Mouse (Mus musculus) hindlimb bud, embryonic 11.5 days (tissue): ENCODE results near the gene Gm10271.

Experiments used
- DNase-seq: peaks from one replicate; pipeline ENCODE4 v3.0.0-alpha.2; 2012; ENCODE audit warnings: low read depth, low spot score; ENCODE audit errors: extremely low spot score

The Gm10271 gene

GRCm38 (mm10) chr10:116935028-116935427 lies 37.4 kb downstream of the Gm10271 start:
- no peak for DNase-seq

GRCm38 (mm10) chr10:116933794-116934193 lies 38.6 kb downstream of the Gm10271 start:
- DNase-seq: no peak

DNA sequence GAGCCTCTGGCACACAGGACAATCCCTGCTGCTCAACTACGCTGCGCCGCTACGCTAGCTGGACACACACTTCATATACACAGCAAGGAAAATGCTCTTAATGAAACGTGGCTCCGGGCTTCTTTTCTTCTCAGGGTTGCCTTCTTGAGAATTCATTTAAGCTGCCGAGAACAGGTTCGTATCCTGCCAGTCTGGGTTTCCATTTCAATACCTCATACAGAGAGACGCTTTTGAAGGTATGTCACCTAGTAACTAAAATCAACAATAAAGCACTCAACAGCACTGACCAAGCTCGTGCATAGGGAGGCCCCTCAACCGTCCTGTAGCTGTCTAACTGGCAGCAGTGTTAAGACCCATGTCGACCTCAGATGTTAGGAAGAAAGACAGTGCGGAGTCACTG lies 40.0 kb downstream of the Gm10271 start:
- no peak for DNase-seq

DNA sequence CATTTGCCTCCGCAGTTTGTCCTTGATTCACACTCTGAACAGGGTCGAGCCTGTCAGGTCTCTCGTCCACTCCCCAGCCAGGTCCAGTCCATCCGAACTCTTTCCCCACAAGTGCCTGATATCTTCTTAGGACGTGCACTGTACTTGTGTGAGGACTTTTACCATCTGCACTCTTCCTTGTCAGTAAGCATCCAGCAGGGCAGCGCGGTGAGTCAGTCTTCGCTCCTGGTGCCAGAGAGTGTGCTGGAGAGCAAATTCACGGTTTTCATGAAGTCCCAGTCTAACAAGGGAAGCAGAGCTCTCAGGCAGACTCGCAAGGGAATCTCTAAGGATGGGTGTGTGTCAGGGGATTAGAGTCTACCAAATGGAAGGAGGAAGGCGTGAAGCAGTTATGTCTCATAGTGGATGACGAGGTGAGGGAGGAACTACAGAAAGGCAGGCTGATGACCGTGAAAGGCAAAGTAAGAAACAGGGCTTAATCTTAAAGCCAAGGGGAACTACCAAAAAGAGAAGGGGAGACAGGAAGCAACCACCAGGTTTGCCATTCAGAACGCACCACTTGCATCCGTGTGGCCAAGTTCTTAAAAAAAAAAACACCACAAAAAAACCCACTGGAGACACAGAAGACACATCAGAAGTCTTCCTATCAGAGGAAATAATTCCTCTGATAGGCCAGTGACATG lies 40.8 kb downstream of the Gm10271 start:
- no peak for DNase-seq

- no peak for DNase-seq
Measured at GRCm38 (mm10) chr10:116930936-116931335, 41.5 kb downstream of the Gm10271 start.

DNA sequence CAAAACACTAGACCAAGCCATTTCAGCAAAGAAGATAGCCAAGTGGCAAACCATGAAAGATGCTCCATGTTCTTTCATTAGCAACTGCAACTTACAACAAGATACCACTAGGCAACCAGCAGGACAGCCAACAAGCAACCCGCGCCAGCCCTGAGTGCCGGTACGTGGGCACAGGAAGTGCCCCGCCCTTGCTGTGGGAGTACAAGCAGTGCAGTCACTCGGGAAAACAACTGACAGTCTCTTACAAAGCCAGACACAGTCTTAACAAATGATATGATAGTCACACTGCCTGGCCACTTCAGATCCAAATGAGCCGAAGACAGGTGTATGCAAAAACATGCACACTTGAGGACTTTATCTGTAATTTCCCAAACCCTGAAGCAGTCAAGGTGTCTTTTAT lies 41.9 kb downstream of the Gm10271 start:
- DNase-seq: no peak

DNA sequence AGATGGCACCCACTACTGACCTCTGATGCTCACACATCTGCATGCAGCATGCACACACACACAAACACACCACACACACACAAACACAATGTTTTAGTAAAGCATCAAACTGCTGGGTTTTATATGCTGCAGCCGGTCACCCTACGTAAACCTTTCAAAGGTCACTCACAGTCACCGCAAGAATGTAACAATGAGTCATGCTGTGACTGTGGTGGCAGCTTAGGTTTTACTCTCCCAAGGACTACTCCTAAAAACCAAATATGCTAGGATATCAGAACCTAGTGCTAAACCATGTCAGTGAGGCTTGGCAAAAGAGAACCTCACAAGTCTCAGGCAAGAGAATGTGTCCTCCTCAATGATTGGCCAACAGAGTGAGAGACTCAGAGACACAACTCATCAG lies 43.6 kb downstream of the Gm10271 start:
- no peak for DNase-seq

DNA sequence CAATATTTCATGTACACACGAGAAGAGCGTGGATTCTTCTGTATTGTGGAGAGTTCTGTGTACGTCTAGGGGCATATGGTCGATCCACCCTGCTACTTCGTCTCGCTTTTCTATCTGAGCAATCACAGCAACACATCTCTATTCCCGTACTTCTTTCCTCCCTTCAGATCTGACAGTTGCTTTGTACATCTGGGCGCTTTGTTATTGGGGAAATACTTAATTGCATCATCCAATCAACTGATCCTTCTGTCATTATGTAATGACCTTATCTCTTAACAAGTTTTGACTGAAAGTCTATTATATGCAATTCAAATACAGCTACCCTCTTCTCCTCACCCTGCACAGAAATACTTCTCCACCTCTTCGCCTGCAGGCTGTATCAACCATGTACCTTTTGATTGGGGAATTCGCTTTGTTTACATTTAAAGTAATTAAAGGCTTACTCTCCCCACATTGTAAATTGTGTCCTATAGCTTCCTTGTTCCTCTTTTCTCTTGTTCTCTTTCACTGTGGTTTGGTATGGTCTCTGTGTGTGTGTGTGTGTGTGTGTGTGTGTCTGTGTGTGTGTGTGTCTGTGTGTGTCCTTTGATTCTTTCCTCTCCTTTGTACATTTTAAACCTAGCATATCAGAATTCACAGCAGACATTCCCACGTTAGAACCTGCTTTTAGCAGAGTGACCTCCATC lies 45.8 kb downstream of the Gm10271 start:
- no peak for DNase-seq

- DNase-seq: no peak
Measured at GRCm38 (mm10) chr10:116923651-116924495, 48.5 kb downstream of the Gm10271 start.

DNA sequence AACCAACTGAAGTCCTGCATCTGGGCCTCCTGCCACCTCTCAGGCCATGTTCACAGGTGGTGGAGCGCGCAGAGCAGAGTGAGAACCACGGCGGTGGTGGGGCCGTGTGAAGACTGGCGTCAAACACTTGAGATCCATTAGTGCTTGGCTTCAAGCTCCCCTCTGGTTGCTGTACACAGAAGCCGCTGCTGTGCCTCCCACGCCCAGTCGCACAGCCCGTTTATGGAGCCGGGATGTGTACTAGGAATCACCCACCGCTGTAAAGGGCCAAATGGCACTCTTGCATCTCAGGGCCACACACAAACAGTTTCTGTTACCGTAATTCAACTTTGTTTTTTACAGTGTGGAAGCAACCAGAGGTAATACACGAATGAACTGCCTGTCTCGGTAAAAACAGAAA lies 50.2 kb downstream of the Gm10271 start:
- DNase-seq: no peak

DNA sequence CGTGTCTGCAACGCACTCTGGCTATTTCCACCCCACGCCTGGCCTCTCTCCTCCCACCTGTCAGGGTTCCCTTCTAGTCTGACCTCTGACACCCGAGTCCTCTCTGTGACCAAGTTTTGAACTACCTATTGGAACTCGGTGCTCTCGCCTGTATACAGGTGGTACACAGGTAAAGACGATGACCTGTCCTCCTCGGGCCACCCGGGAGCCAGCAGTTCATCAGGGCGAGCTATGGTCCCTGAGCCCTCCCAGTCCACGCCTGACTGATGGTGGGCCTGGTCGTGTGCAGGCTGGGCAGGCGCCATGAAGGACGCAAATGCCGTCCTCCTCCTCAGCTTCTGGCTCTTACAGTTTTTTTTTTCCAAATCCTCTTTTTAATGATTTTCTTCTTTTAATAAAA lies 51.0 kb downstream of the Gm10271 start:
- no peak for DNase-seq

DNA sequence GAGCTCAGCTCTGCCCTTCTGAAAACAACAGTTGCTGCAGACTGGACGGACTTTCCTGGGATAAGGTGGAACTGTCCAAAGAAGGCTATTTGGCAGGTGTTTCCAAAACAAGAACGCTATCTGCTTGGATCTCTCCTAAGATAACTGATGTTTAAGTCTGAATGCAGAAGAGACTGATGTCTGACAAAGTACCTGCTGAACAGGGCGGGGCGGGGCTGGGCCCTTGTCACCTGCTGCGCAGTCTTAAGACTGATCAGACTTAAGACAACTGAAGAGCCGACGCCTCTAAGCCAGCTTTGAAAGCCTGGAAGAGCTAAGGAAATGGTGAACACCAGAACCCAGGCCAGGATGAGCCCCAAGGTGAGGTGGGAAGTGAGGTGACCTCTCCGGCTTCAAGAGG lies 51.8 kb downstream of the Gm10271 start:
- DNase-seq: no peak

DNA sequence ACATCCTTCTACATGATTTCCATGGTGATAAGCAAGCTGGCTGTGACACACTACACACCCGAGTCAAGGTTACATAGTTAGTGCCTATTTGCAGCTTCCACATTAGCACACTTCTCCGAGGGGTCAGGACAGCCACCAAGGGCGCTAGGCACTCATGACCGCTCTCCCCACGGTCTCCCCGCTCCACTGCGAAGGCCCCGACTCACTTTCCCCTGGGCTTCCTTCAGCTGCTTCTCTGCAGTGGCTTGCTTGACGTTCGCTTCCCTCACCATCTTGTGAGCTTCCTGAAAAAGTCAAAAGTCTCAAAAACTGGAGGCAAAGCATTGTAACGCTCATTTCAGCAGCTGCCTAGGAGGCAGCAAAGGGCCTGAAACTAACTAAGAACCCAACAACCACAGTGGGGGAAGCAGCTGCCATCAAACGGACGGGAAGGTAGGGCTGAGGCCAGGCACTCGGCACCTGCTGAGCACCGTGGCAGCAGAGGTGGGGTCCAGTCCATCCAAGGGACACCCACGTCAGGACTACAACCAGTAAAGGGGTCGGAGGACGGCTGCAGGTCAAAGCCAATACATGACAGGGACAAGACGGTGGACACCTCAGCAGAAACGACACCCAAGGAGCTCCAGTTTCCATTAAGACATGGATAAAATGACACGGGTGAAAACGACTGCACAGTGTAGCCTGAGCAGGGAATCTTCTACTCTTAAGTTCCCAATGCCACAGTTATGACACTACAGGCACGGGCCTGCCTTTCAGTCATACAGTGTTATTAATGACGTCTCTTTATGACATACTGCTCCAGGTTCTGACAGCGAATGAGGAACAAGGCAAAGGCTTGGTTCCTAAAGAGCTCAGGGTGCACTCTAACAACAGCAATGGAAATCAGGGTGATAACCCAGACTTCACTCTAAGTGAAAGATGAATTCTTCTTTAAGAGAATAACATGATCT lies 52.8 kb downstream of the Gm10271 start:
- DNase-seq: no peak

DNA sequence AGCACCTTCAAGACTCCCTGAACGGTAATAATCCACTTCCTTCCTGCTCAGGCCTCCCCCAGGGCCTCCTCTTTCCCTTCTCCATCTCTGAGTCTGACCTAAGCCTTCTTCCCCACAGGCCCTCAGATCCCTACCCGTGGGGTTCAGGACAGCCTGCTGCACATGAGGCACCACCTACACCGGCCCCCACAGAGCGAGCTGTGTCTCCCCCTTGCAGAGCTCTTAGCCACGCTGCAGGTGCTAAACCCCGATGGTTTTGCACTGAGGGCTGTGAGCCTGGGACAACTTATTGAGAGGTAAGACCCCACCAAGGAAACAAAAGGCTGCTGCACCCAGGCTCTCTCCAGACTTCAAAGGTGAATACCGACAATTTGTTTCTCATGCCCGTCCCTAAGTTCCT lies 55.8 kb downstream of the Gm10271 start:
- no peak for DNase-seq

GRCm38 (mm10) chr10:116915286-116915685 lies 57.1 kb downstream of the Gm10271 start:
- DNase-seq: no peak

GRCm38 (mm10) chr10:116914586-116914985 lies 57.8 kb downstream of the Gm10271 start:
- DNase-seq: no peak

DNA sequence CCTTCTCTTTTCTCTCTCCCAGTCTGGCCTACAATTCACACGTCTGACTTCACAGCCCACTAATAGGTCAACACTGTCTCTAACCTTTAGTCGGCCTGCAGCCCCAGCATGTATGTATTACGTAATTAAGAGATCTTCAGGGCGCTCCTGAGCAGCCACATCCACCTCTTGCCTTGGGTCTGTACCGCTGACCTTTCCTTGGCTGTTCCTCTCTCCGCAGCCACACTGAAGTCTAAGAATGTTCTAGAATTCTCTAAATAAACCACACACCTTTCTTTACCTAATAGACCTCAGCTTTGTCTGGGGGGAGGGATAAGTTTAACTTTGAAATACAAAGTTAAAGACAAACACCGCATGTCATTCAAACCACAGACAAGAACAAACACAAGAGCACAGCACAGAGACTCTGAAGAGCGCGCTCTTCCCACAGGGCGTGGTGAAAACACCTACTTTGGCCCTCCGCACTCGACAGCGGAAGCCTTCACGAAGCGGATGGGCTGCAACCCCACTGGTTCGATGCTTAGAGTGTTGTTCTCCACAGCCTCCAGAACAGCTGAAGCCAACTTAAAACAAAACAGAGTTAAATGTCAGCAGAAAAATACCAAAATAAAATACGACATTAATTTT lies 58.6 kb downstream of the Gm10271 start:
- no peak for DNase-seq

DNA sequence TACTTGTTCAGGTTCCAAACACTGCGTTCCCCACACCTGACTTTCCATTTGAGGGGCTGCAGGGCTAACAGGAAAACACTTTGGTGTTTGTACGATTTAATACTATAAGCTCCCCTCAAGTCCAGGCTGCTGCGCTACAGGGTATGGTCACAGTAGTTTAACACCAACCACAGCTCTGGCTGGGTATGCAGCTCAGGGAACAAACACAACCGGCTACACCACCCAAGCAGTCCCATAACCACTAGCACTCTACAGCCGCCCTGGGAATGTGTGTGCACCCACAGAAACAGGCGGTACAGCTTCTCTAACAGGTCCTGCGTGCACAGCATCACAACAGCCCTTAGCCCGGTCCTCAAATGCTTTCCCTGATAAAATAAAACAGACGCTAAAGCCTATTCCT lies 59.6 kb downstream of the Gm10271 start:
- DNase-seq: no peak

- no peak for DNase-seq
Measured at GRCm38 (mm10) chr10:116908901-116909642, 63.3 kb downstream of the Gm10271 start.
